Mouse (Mus musculus) ovary, postnatal 36 days (tissue): ENCODE results near the gene Fgfr2.
A peak's percentile ranks its signal among the peaks of the same experiment; 100 is the strongest.
"Not testable (repeated sequence)": the region's sequence is repeated elsewhere in the genome, so short reads cannot be mapped to it uniquely, and the experiment has no call there.

Source experiments
- DNase-seq: peaks from one replicate; pipeline ENCODE4 v3.0.0; 2022; ENCODE audit warnings: low spot score, mixed read lengths

Fgfr2 gene

GRCm38 (mm10) chr7:130168296-130168695 is 2954.9 kb downstream of the Fgfr2 start:
- DNase-seq: no peak

DNA sequence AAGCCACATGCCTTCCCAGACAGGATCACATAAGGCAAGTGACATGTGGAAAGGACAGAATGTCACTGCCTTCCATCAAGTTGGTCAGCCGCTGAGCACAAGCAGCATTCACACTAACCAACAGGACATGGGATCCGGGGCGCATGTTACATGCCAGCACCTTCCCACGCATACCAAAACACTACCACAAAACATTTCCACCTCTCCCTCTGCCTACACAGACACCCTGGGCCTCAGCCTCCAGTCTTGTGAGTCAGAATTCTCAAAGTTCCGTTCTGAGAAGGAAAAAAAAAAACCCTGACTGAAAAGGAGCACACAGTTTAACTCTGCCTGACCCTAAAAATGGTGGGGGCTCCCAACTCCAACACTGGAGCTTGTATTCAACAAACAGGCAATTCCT is 2955.9 kb downstream of the Fgfr2 start:
- no peak for DNase-seq

DNA sequence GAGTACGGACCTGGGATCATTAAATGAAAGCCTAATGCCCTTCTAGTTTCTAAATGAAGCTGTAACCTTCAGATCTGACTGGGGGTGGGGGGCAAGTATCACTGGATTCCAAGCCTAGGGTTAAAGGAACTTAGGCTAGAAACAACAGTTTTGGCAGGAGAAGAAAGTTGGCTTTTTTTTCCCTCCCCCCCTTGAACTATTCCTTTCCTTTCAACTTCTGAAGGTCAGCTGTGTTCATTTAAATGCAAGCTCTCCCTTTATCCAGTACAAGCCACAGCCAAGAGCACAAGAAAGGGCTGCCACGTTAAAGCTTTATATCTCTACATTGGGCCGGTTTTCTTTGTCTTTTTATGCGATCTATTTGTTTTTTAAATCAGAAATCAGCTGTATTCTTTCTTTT is 2957.0 kb downstream of the Fgfr2 start:
- DNase-seq: no peak

GRCm38 (mm10) chr7:130165408-130165807 is 2957.7 kb downstream of the Fgfr2 start:
- no peak for DNase-seq

- no peak for DNase-seq
These were observed 2960.4 kb downstream of the Fgfr2 start for GRCm38 (mm10) chr7:130162718-130163117.

DNA sequence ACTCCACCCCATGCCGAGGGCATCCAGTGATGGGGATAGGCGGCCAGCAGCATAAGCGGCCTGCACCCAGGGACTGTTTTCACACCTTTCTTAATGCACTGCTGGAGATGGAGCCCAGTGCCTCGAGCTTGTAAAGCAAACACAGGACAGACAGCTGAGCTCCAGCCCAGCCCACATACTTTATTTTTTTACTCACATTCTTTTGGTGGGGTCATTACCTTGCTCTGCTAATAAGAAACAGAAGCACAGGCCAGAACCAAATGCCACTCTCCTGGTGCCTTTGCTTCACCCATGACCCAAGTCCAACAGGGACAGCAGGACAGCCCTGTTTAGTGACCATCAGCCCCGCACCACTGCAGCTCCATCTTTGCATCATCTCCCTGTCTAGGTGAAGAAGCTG is 2961.6 kb downstream of the Fgfr2 start:
- no peak for DNase-seq

- DNase-seq: no peak
These were observed 2964.3 kb downstream of the Fgfr2 start for GRCm38 (mm10) chr7:130158845-130159244.

DNA sequence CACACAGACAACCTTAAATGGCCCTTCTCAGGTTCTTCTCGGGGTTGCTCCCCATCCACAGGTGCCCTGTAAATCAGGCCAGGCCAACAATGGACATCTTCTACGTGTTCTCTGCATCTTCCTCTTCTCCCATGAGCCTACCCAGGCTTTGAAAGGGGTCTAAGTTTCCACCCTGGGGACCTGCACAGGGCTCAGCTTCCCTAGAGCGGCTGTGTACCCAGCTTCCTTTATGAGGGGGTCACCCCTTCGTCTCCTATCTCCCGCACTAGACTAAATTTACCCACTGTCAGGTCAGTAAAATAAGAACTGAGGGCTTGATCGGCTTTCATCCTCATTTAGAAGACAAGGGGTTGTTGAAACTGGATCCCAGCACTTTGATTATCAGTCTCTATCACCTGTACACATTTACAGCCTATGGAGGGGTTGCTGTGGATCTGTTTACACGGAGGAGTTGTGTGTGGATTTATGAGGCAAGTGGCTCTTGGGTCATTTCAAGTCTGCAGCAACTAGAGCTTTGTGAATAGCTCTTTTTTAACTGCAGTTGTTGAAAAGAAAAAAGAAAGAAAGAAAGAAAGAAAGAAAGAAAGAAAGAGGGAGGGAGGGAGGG is 2969.7 kb downstream of the Fgfr2 start:
- DNase-seq: no peak

- no peak for DNase-seq
These were observed 2974.2 kb downstream of the Fgfr2 start for GRCm38 (mm10) chr7:130148906-130149305.

- no peak for DNase-seq
These were observed 2975.9 kb downstream of the Fgfr2 start for GRCm38 (mm10) chr7:130147230-130147629.

- no peak for DNase-seq
These were observed 2977.9 kb downstream of the Fgfr2 start for GRCm38 (mm10) chr7:130145211-130145610.

DNA sequence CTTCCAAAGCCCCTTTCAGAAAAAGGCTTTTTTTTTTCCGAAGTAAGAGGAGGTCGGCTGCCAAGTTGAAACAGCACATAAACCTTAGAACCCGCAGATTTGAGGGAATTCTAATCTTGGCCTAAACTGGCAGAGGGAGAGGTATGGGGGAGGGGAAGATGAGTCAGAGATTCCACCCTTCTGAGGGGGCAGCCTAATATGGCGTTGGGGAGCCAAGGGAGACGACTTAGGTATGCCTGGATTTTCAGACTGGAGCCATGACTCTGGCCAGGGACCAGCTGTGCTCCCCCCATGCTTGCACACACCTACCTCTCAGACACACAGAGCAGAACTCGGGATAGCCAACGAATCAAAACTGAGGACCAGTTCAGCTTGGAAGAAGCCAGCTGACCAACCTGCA is 2979.8 kb downstream of the Fgfr2 start:
- no peak for DNase-seq

DNA sequence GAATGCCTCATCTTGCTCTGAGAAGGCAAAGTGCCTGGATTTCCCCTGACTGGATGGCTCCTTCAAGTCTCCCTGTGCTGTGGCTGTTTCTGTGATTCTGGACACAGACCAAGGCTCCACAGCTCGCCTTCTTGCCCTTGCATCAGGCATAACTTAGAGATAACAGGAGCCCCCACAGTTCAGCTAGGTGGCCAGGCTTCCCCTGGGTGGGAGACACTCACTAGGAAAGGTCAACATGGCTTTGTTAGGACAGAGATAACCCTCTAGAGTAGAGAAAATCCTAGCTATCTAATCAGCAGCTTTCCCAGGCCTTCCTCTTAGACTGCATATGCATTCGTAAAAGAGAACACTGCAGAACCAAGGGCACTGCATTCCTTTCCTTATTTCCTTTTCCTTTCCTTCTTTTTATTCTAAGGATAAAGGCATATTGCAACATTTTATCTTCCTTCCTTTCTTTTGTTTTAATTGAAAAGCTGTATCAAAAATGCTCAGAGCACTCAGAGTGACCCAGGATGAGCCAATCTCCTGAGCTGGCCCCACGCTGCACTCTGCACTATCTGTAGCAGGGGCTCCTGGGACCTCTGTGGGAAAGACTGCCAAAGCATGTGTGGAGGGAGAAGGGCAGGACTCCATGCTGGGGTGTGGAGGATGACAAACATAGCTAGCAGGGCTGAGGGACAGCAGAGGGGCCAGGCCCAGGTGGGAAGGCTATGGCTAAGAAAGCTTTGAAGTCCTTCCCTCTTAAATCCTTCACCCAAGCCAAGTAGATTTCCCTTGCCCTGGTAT is 2981.9 kb downstream of the Fgfr2 start:
- DNase-seq: peak; percentile 44

DNA sequence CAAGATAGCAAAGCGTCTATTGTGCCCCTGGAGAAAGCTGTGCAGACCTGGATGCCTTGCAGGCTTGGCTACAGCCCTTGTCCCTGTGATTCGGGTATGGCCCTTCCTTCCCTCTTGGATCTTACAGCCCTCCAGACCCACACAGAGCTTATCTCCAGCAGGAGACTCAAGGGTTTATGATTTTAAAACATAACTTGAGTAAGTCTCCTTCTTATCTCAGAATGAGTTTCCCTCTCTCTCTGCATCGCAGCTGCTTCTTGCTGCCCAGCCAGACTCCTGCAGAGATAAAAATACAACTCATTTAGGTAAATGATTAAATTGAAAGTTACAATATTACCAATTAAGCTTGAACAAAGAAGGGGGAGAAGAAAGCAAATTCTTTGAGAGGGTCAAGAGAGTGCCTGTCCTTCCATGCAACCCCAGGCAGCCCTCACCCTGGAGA is 2988.2 kb downstream of the Fgfr2 start:
- DNase-seq: no peak

DNA sequence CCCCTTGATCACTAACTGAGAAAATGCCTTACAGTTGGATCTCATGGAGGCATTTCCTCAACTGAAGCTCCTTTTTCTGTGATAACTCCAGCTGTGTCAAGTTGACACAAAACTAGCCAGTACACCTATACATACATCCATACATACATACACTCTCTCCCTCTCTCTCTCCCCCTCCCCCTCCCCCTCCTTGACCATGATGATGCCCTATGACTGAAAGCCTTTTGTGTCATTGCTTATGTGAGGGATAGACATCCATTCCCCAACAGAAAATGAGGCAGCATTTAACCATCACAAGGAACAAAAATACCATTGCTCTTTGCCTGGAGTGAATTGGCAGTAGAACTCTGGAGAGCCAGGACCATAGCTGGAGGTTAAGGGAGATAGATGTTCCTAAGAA is 2988.7 kb downstream of the Fgfr2 start:
- DNase-seq: not testable (repeated sequence)

DNA sequence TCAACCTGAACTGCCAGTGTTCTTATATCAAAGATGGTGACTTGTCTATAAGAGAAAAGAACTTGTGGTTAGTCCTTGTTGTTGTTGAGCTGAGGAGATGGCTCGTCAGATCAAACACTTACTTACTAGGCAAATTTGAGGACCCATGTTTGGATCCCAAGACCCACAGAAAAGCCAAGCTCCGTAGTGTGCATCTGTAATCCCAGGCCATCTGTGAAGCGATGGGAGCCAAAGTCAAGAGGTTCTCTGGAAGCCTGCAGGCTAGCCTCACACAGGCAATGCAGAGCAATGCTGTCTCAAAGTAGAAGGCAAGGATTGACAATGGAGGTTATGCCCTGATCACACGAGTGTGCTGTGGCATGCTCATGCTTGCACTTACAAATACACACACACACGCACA is 2992.9 kb downstream of the Fgfr2 start:
- DNase-seq: no peak

GRCm38 (mm10) chr7:130129359-130129960 is 2993.7 kb downstream of the Fgfr2 start:
- DNase-seq: no peak

- DNase-seq: no peak
These were observed 3001.6 kb downstream of the Fgfr2 start for GRCm38 (mm10) chr7:130121507-130121906.

DNA sequence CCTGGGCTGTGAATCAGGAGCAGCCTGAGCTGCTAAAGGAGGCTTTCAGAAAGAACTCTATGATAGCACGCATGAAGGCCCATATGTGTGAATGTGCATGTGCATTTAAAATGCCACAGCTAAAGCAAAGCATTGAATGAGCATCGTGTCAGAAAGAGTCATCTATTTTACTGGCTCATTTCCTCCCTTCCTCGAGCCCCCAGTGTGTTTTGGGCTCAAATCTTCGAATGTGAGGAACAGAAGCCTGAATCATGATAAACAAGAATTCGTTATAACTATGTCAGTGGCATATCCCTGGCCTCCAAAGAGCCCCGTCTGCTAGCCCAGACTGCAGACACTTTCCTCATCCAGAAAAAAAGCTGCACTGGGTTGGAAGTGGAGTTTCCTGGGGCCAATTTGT is 3003.7 kb downstream of the Fgfr2 start:
- DNase-seq: no peak

GRCm38 (mm10) chr7:130118726-130119125 is 3004.4 kb downstream of the Fgfr2 start:
- DNase-seq: no peak

- DNase-seq: no peak
These were observed 3005.6 kb downstream of the Fgfr2 start for GRCm38 (mm10) chr7:130117466-130118123.

DNA sequence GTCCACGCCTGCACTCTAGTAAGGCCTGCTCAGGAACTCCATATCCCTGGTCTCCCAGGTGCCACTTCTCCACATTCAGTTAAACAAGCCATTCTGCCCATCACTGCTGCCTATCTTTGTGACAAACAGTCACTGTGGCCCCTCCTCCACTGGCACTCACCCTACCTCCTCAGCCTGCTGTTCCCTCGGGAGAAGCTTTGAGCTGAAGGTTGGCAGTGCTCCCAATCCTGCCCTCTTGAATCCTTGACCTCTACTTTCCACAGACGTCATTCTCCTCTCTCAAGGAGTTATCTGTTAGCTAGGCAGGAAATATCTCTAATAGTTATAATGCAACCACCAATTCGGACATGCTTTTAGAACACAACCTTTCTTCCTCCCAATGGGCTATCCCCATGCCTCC is 3008.7 kb downstream of the Fgfr2 start:
- DNase-seq: peak; percentile 42
